Mouse (Mus musculus) large intestine, adult 2 months (tissue): ENCODE measurements around the gene Ier3. TPM values are rescaled to one million over a fixed set of nuclear protein-coding genes. Genes with fewer than 3 reads are reported as not detected.
A peak's percentile ranks its signal among the peaks of the same experiment; 100 is the strongest.
"Not testable (repeated sequence)": the region's sequence is repeated elsewhere in the genome, so short reads cannot be mapped to it uniquely, and the experiment has no call there.

Experiments
- DNase-seq: peaks from one replicate; pipeline ENCODE4 v3.0.0-alpha.2; 2012; ENCODE audit warnings: low read depth, low spot score
- WGBS: fragments of 180-500 bp; shearing (Covaris S2); methylation state at CpG from one replicate; pipeline ENCODE4 v1.1.7; 2018; 5-methylcytosine and 5-hydroxymethylcytosine counted together
- polyA plus RNA-seq: library from polyadenylated mRNA; depleted of rRNA; stranded (reverse); fragments of >200 nt; gene quantifications from 2 replicates; pipeline ENCODE4 v1.2.3, GENCODE M21; 2012

Ier3 gene
- polyA plus RNA-seq, 1 experiment: 11.6 TPM

- DNase-seq: no peak
- WGBS: 52% methylated on average over 26 of the region's 26 CpGs
Measured at GRCm38 (mm10) chr17:35834696-35835422, 13.4 kb downstream of the Ier3 start.

GRCm38 (mm10) chr17:35835424-35836140 is 14.1 kb downstream of the Ier3 start:
- no peak for DNase-seq
- 55% methylated on average over 26 of the region's 26 CpGs for WGBS

GRCm38 (mm10) chr17:35836178-35836965 is 14.9 kb downstream of the Ier3 start:
- WGBS: 4% methylated on average over 24 of the region's 24 CpGs
- DNase-seq: peak; percentile 81

- WGBS: 0% methylated on average over 25 of the region's 25 CpGs
- no peak for DNase-seq
Measured at GRCm38 (mm10) chr17:35836991-35837422, 15.5 kb downstream of the Ier3 start.

GRCm38 (mm10) chr17:35837487-35837886 is 16.0 kb downstream of the Ier3 start:
- no peak for DNase-seq
- WGBS: under 1% methylated on average over 18 of the region's 18 CpGs

- DNase-seq: peak; percentile 93
- WGBS: 1% methylated on average over 29 of the region's 29 CpGs
Measured at GRCm38 (mm10) chr17:35838122-35838544, 16.6 kb downstream of the Ier3 start, which contains the start of gene Tubb5. Gene Tubb5 (minus strand): TSS chr17:35838306.

GRCm38 (mm10) chr17:35838570-35838969 is 17.1 kb downstream of the Ier3 start:
- WGBS: 4% methylated on average over 5 of the region's 5 CpGs
- no peak for DNase-seq

- not testable (repeated sequence) for DNase-seq
- WGBS: 54% methylated on average over 3 of the region's 3 CpGs
Measured at GRCm38 (mm10) chr17:35839002-35839401, 17.5 kb downstream of the Ier3 start.

- 44% methylated on average over 14 of the region's 14 CpGs for WGBS
- DNase-seq: no peak
Measured at GRCm38 (mm10) chr17:35840561-35840960, 19.1 kb downstream of the Ier3 start.

- peak; percentile 97 for DNase-seq
- under 1% methylated on average over 59 of the region's 59 CpGs for WGBS
Measured at GRCm38 (mm10) chr17:35841076-35841950, 19.8 kb downstream of the Ier3 start, which contains the start of gene Mdc1. Gene Mdc1 (plus strand): TSS chr17:35841515.

- WGBS: 14% methylated on average over 11 of the region's 11 CpGs
- DNase-seq: no peak
Measured at GRCm38 (mm10) chr17:35842006-35842405, 20.5 kb downstream of the Ier3 start.

GRCm38 (mm10) chr17:35843514-35843913 is 22.0 kb downstream of the Ier3 start:
- WGBS: 94% methylated on average over 3 of the region's 3 CpGs
- no peak for DNase-seq

- no peak for DNase-seq
Measured at GRCm38 (mm10) chr17:35848112-35848511, 26.6 kb downstream of the Ier3 start.

GRCm38 (mm10) chr17:35850974-35851373 is 29.5 kb downstream of the Ier3 start:
- 97% methylated on average over 3 of the region's 3 CpGs for WGBS

More at GRCm38 (mm10) chr17:35848112-35848511, 26.6 kb downstream of the Ier3 start:
- WGBS: 31% methylated on average over 1 of the region's 1 CpGs

GRCm38 (mm10) chr17:35859371-35859770 is 37.9 kb downstream of the Ier3 start:
- no peak for DNase-seq
- WGBS: 98% methylated on average over 1 of the region's 1 CpGs

More at GRCm38 (mm10) chr17:35850974-35851373, 29.5 kb downstream of the Ier3 start:
- DNase-seq: no peak

- WGBS: 76% methylated on average over 2 of the region's 2 CpGs
- DNase-seq: no peak
Measured at GRCm38 (mm10) chr17:35859835-35860234, 38.4 kb downstream of the Ier3 start.

GRCm38 (mm10) chr17:35860831-35861197 is 39.3 kb downstream of the Ier3 start:
- no peak for DNase-seq
- 3% methylated on average over 12 of the region's 12 CpGs for WGBS

GRCm38 (mm10) chr17:35861198-35861857 is 39.8 kb downstream of the Ier3 start, which contains the start of gene Nrm:
Gene Nrm (plus strand): TSS chr17:35861318.
- DNase-seq: no peak
- 1% methylated on average over 47 of the region's 47 CpGs for WGBS
